ENCODE assay signal across 8 mouse cellular contexts in genomic region chr19:9982151-9982851, GRCm38 (mm10). TPM values are rescaled to one million over a fixed set of nuclear protein-coding genes. Genes with fewer than 3 reads are reported as not detected.
DNase-seq lines count a peak whose midpoint lies in the region; ATAC-seq lines count a peak whose summit lies in the region.

No protein-coding gene starts in this region.

- WGBS in forebrain, embryonic 11.5 days: under 1% methylated on average over 58 of the region's 59 CpGs
- under 1% methylated on average over 59 of the region's 59 CpGs for WGBS in heart, embryonic 16.5 days
- WGBS in liver, embryonic 15.5 days (ENCODE audit: insufficient replicate concordance): under 1% methylated on average over 59 of the region's 59 CpGs
- WGBS in neural tube, embryonic 12.5 days: under 1% methylated on average over 59 of the region's 59 CpGs

- peaks cover 3% of the 10 kb centered on the region; the same call in 1 of the 2 replicates for H3K4me1 ChIP-seq in forebrain, embryonic 11.5 days (replicated peaks; ENCODE audit: control insufficient read depth, insufficient read depth, low read length)
- peaks cover 29% of the 10 kb centered on the region for H3K4me1 ChIP-seq in heart, embryonic 16.5 days (ENCODE audit: control insufficient read depth, insufficient read depth, low read length)
- peaks cover 78% of the 10 kb centered on the region for H3K4me1 ChIP-seq in liver, embryonic 15.5 days (replicated peaks)
- H3K4me1 ChIP-seq in neural tube, embryonic 12.5 days: peaks cover 20% of the 10 kb centered on the region

- ATAC-seq in forebrain, embryonic 11.5 days (replicated peaks; ENCODE audit: low FRiP score): peak; percentile 99
- ATAC-seq in heart, embryonic 16.5 days (replicated peaks; ENCODE audit: extremely low read depth, insufficient read depth, low FRiP score): peak; percentile 97
- peak; percentile 83 for ATAC-seq in liver, embryonic 15.5 days (ENCODE audit: insufficient read depth)
- peak; percentile 99 for ATAC-seq in neural tube, embryonic 12.5 days (ENCODE audit: low FRiP score, low read depth)

- H3K9ac ChIP-seq in forebrain, embryonic 11.5 days (ENCODE audit: low read length): peak overlapping the region; percentile 82
- peak overlapping the region; percentile 94 for H3K9ac ChIP-seq in heart, embryonic 16.5 days (ENCODE audit: low read length)
- H3K9ac ChIP-seq in liver, embryonic 15.5 days: peak overlapping the region; percentile 92
- H3K9ac ChIP-seq in neural tube, embryonic 12.5 days: peak overlapping the region; percentile 84

- H3K27ac ChIP-seq in forebrain, embryonic 11.5 days (ENCODE audit: low read depth, low read length): peak overlapping the region; percentile 81
- peak overlapping the region; percentile 97 for H3K27ac ChIP-seq in heart, embryonic 16.5 days (ENCODE audit: low read length)
- peak overlapping the region; percentile 99 for H3K27ac ChIP-seq in liver, embryonic 15.5 days (replicated peaks)
- peak overlapping the region; percentile 79 for H3K27ac ChIP-seq in neural tube, embryonic 12.5 days

- peak overlapping the region; percentile 59 for H3K4me2 ChIP-seq in forebrain, embryonic 11.5 days (ENCODE audit: low read depth, low read length, severe bottlenecking)
- H3K4me2 ChIP-seq in heart, embryonic 16.5 days (ENCODE audit: low read depth, low read length): peak overlapping the region; percentile 97
- H3K4me2 ChIP-seq in liver, embryonic 15.5 days: peak overlapping the region; percentile 75
- H3K4me2 ChIP-seq in neural tube, embryonic 12.5 days (replicated peaks): peak overlapping the region; percentile 87

- no peaks in the 10 kb centered on the region for H3K27me3 ChIP-seq in forebrain, embryonic 11.5 days (ENCODE audit: control insufficient read depth, insufficient read depth, low read length)
- H3K27me3 ChIP-seq in heart, embryonic 16.5 days (ENCODE audit: control insufficient read depth, insufficient read depth, low read length): no peaks in the 10 kb centered on the region
- H3K27me3 ChIP-seq in liver, embryonic 15.5 days: no peaks in the 10 kb centered on the region
- no peaks in the 10 kb centered on the region for H3K27me3 ChIP-seq in neural tube, embryonic 12.5 days (replicated peaks)

- peak overlapping the region; percentile 92 for H3K4me3 ChIP-seq in forebrain, embryonic 11.5 days (ENCODE audit: low read depth, low read length)
- peak overlapping the region; percentile 87 for H3K4me3 ChIP-seq in heart, embryonic 16.5 days (ENCODE audit: low read length)
- H3K4me3 ChIP-seq in liver, embryonic 15.5 days (replicated peaks): peak overlapping the region; percentile 80
- peak overlapping the region; percentile 85 for H3K4me3 ChIP-seq in neural tube, embryonic 12.5 days

- no peaks in the 10 kb centered on the region for H3K9me3 ChIP-seq in forebrain, embryonic 11.5 days (ENCODE audit: control insufficient read depth, low read length)
- no peaks in the 10 kb centered on the region for H3K9me3 ChIP-seq in heart, embryonic 16.5 days (replicated peaks; ENCODE audit: control insufficient read depth, low read length)
- no peaks in the 10 kb centered on the region for H3K9me3 ChIP-seq in liver, embryonic 15.5 days (replicated peaks)
- no peaks in the 10 kb centered on the region for H3K9me3 ChIP-seq in neural tube, embryonic 12.5 days

- peaks cover 11% of the 10 kb centered on the region; the same call in 1 of the 2 replicates for H3K36me3 ChIP-seq in forebrain, embryonic 11.5 days (ENCODE audit: control insufficient read depth, insufficient read depth, low read length)
- H3K36me3 ChIP-seq in heart, embryonic 16.5 days (ENCODE audit: control insufficient read depth, insufficient read depth): peaks cover 19% of the 10 kb centered on the region
- peaks cover 37% of the 10 kb centered on the region for H3K36me3 ChIP-seq in liver, embryonic 15.5 days (replicated peaks)
- H3K36me3 ChIP-seq in neural tube, embryonic 12.5 days: peaks cover 21% of the 10 kb centered on the region

- DNase-seq in CD8-positive naive resting alpha-beta T cell, adult 2 months (ENCODE audit: low read depth in 2 of 2, low spot score in 2 of 2): peak; percentile 92 to 93
- peak; percentile 95 for DNase-seq in c-Kit-positive CD71-negative TER-119-negative erythroid progenitor cells, embryonic 14.5 days (ENCODE audit: low read depth)
- peak; percentile 99 for DNase-seq in forebrain, embryonic 11.5 days (ENCODE audit: low spot score)
- peak; percentile 97 for DNase-seq in kidney, postnatal 36 days
- DNase-seq in telencephalon, adult 2 months (ENCODE audit: low read depth, low spot score): peak; percentile 96

RNA-seq across cellular contexts. Expression of gene Fth1, which starts 1.9 kb away (rescaled TPM):
- polyA plus RNA-seq in forebrain, embryonic 11.5 days (2014; fragmentation: Nextera tagmentation; extraction: Ambion mirVana): 1,254 and 1,333 TPM in 2 replicates
- polyA plus RNA-seq in heart, embryonic 16.5 days (2015; fragmentation: Nextera tagmentation; extraction: Ambion mirVana): 1,934 and 2,252 TPM in 2 replicates
- polyA plus RNA-seq in liver, embryonic 15.5 days (2015; fragmentation: Nextera tagmentation; extraction: Ambion mirVana): 3,441 and 3,837 TPM in 2 replicates
- 1,314 and 1,378 TPM in 2 replicates for polyA plus RNA-seq in neural tube, embryonic 12.5 days (2016; fragmentation: Nextera tagmentation; extraction: Ambion mirVana)

RNA-seq across cellular contexts. Expression of gene Best1, which starts 19.1 kb away (rescaled TPM):
- polyA plus RNA-seq in forebrain, embryonic 11.5 days (2014; fragmentation: Nextera tagmentation; extraction: Ambion mirVana): 0.92 and 1.5 TPM in 2 replicates
- polyA plus RNA-seq in heart, embryonic 16.5 days (2015; fragmentation: Nextera tagmentation; extraction: Ambion mirVana): 0.28 and 0.30 TPM in 2 replicates
- 0.09 and 0.12 TPM in 2 replicates for polyA plus RNA-seq in liver, embryonic 15.5 days (2015; fragmentation: Nextera tagmentation; extraction: Ambion mirVana)
- polyA plus RNA-seq in neural tube, embryonic 12.5 days (2016; fragmentation: Nextera tagmentation; extraction: Ambion mirVana): 1.0 and 1.9 TPM in 2 replicates

RNA-seq across cellular contexts. Expression of gene Rab3il1, which starts 19.2 kb away (rescaled TPM):
- 34.5 and 35.1 TPM in 2 replicates for polyA plus RNA-seq in forebrain, embryonic 11.5 days (2014; fragmentation: Nextera tagmentation; extraction: Ambion mirVana)
- 22.1 and 24.0 TPM in 2 replicates for polyA plus RNA-seq in heart, embryonic 16.5 days (2015; fragmentation: Nextera tagmentation; extraction: Ambion mirVana)
- 245 and 277 TPM in 2 replicates for polyA plus RNA-seq in liver, embryonic 15.5 days (2015; fragmentation: Nextera tagmentation; extraction: Ambion mirVana)
- polyA plus RNA-seq in neural tube, embryonic 12.5 days (2016; fragmentation: Nextera tagmentation; extraction: Ambion mirVana): 26.3 and 29.6 TPM in 2 replicates

RNA-seq across cellular contexts. Expression of gene Fads3, which starts 59.1 kb away (rescaled TPM):
- polyA plus RNA-seq in forebrain, embryonic 11.5 days (2014; fragmentation: Nextera tagmentation; extraction: Ambion mirVana): 5.9 and 6.1 TPM in 2 replicates
- polyA plus RNA-seq in heart, embryonic 16.5 days (2015; fragmentation: Nextera tagmentation; extraction: Ambion mirVana): 31.5 and 46.1 TPM in 2 replicates
- polyA plus RNA-seq in liver, embryonic 15.5 days (2015; fragmentation: Nextera tagmentation; extraction: Ambion mirVana): 7.6 and 8.9 TPM in 2 replicates
- 11.4 and 13.3 TPM in 2 replicates for polyA plus RNA-seq in neural tube, embryonic 12.5 days (2016; fragmentation: Nextera tagmentation; extraction: Ambion mirVana)

Comparison
In these comparisons a context has a peak if more than half of its experiments do, and no peak if none do; other contexts are left out.
1. Peak in every context shown above with its lines: DNase-seq, ATAC-seq, H3K4me3 ChIP-seq and H3K27ac ChIP-seq.